9 mouse cellular contexts compared by ENCODE assay signal in the genomic region with DNA sequence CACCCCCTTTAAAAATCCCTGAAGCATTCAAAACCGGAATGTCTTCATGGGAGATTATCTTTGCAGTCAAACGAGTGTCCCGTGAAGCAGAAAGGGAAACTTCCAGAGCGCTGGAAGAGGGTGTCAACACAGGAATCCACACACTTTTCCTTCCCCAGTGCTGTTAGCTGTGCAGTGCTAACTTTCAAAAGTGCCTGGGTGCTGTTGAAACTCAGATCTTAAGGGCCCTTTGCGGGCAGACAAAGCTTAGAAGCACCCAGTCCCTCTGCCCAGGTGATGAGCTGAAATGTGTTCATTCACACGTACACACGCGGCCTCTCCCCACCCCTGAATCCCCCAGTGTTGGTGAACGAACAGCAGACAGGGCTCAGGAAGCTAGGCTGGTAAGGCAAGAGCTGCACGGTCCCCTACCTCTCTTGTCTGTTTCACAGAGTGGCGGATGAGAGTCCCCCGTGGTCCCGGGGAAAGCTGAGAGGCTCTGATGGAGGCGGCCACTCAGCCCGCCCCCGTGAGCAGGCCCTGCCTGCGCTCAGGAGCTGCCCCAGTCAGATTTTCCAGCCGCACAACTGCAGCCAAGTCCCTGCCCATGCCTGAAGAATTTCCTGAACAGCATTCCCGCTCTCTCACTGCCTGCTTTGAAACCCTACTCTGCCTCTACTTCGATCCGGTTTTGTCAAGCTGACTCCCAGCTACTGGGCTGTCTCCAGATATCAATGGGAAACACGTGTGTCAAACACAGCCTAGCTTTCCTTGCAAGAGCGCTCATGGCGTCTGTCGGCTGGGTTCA.
A peak's percentile ranks its signal among the peaks of the same experiment; 100 is the strongest.
DNase-seq lines count a peak whose midpoint lies in the region; ATAC-seq lines count a peak whose summit lies in the region.
"Had no signal": no experiment of that assay in that cellular context is flagged by ENCODE, and none has a peak within 500 bp of the region (broad histone marks: within the 10 kb centered on the region; RNA-seq: fewer than 3 reads in every experiment).

No protein-coding gene starts in this region.

- H3K4me2 ChIP-seq in lung, embryonic 16.5 days (ENCODE audit: low read depth, low read length): peak overlapping the region; percentile 77

- no peaks in the 10 kb centered on the region for H3K36me3 ChIP-seq in hindbrain, embryonic 10.5 days
- H3K36me3 ChIP-seq in lung, embryonic 16.5 days (ENCODE audit: control insufficient read depth, insufficient read depth, low read length): no peaks in the 10 kb centered on the region

- DNase-seq in 3T3-L1 (ENCODE audit: low read depth, low spot score): peak; percentile 94
- peak; percentile 51 for DNase-seq in brain, adult 2 months (ENCODE audit: low read depth, low spot score)
- DNase-seq in hindbrain, embryonic 10.5 days (ENCODE audit: low spot score): peak; percentile 75
- peak; percentile 19 to 34 for DNase-seq in layer of hippocampus, postnatal 10 days (ENCODE audit: low spot score in 2 of 2)
- peak; percentile 33 to 36 for DNase-seq in right cerebral cortex, adult 2 months (ENCODE audit: low spot score in 2 of 2)
- no peak for DNase-seq in spleen, postnatal 4 days (ENCODE audit: low spot score in 2 of 2)

- peak overlapping the region; percentile 88 for H3K27ac ChIP-seq in hindbrain, embryonic 10.5 days
- peak overlapping the region; percentile 70 for H3K27ac ChIP-seq in lung, embryonic 16.5 days (ENCODE audit: low read length)

- peak; percentile 82 for ATAC-seq in frontal cortex, adult (ENCODE audit: low TSS enrichment)
- peak; percentile 96 for ATAC-seq in lung, embryonic 16.5 days (ENCODE audit: low read depth)
- ATAC-seq: Patski had no signal

- no peaks in the 10 kb centered on the region for H3K9me3 ChIP-seq in hindbrain, embryonic 10.5 days
- no peaks in the 10 kb centered on the region for H3K9me3 ChIP-seq in lung, embryonic 16.5 days (ENCODE audit: control insufficient read depth, low read length)

- WGBS in hindbrain, embryonic 10.5 days: 15% methylated on average over 25 of the region's 25 CpGs
- WGBS in lung, embryonic 16.5 days: 2% methylated on average over 25 of the region's 25 CpGs

- peak overlapping the region; percentile 75 for H3K9ac ChIP-seq in lung, embryonic 16.5 days (ENCODE audit: low read length)

- peak overlapping the region; percentile 45 for H3K4me3 ChIP-seq in hindbrain, embryonic 10.5 days
- H3K4me3 ChIP-seq in lung, embryonic 16.5 days (ENCODE audit: low read length): peak overlapping the region; percentile 52

- peaks cover 16% of the 10 kb centered on the region for H3K4me1 ChIP-seq in hindbrain, embryonic 10.5 days (replicated peaks)
- no peaks in the 10 kb centered on the region; the same call in 1 of the 2 replicates for H3K4me1 ChIP-seq in lung, embryonic 16.5 days (replicated peaks; ENCODE audit: control insufficient read depth, insufficient read depth, low read length)

- no peaks in the 10 kb centered on the region for H3K27me3 ChIP-seq in hindbrain, embryonic 10.5 days (ENCODE audit: insufficient read depth, poor library complexity, severe bottlenecking)
- H3K27me3 ChIP-seq in lung, embryonic 16.5 days (ENCODE audit: control insufficient read depth, insufficient read depth, low read depth, low read length): no peaks in the 10 kb centered on the region
- H3K27me3 ChIP-seq: Patski had no signal

Comparison
In these comparisons a context has a peak if more than half of its experiments do, and no peak if none do; other contexts are left out.
1. DNase-seq: peak in 3T3-L1 (single experiment), brain, adult 2 months (single experiment), hindbrain, embryonic 10.5 days (single experiment), layer of hippocampus, postnatal 10 days (2 of 2) and right cerebral cortex, adult 2 months (2 of 2); none in spleen, postnatal 4 days (0 of 2).